Mouse (Mus musculus) lung, embryonic 14.5 days (tissue): ENCODE results near the gene Ttc41. TPM values are rescaled to one million over a fixed set of nuclear protein-coding genes. Genes with fewer than 3 reads are reported as not detected.

Experiments used
- ATAC-seq: fragments of 200-750 bp; cut with Nextera tagmentation; 2 replicates; pipeline ENCODE4 v1.8.0; 2017; ENCODE audit warnings: mild to moderate bottlenecking, moderate TSS enrichment, moderate library complexity; ENCODE audit not compliant: insufficient read depth
- DNase-seq: peaks from one replicate; pipeline ENCODE4 v3.0.0-alpha.2; 2015
- H3K27ac ChIP-seq: fragments of 300-500 bp; sonication (generic); 2 replicates; pipeline ENCODE4 v1.5.1; 2014; ENCODE audit warnings: low read depth, mild to moderate bottlenecking, moderate library complexity
- H3K27me3 ChIP-seq: fragments of 300-500 bp; sonication (generic); 2 replicates; pipeline ENCODE4 v1.6.1; 2014; ENCODE audit warnings: low read length, control low read depth; ENCODE audit not compliant: insufficient read depth
- H3K36me3 ChIP-seq: fragments of 300-500 bp; sonication (generic); 2 replicates; pipeline ENCODE4 v1.6.1; 2014; ENCODE audit warnings: control low read depth; ENCODE audit not compliant: insufficient read depth
- H3K4me1 ChIP-seq: fragments of 300-500 bp; sonication (generic); 2 replicates; pipeline ENCODE4 v1.6.1; 2014; ENCODE audit warnings: antibody characterized with exemption, control low read depth; ENCODE audit not compliant: insufficient read depth
- H3K4me2 ChIP-seq: fragments of 300-500 bp; sonication (generic); 2 replicates; pipeline ENCODE4 v1.6.1; 2014; ENCODE audit warnings: mild to moderate bottlenecking
- H3K4me3 ChIP-seq: fragments of 300-500 bp; sonication (generic); 2 replicates; pipeline ENCODE4 v1.5.1; 2014; ENCODE audit warnings: low read depth, low read length
- H3K9ac ChIP-seq: fragments of 300-500 bp; sonication (generic); 2 replicates; pipeline ENCODE4 v1.6.1; 2014
- H3K9me3 ChIP-seq: fragments of 300-500 bp; sonication (generic); 2 replicates; pipeline ENCODE4 v1.6.1; 2016; ENCODE audit warnings: low read depth, low read length, control low read depth
- CTCF ChIP-seq: IDR thresholded peaks from 2 replicates; pipeline ENCODE4 v1.5.1; 2016; ENCODE audit warnings: antibody characterized with exemption, low read depth
- WGBS: fragments of 180-500 bp; shearing (Covaris S2); extraction: QIAGEN DNeasy Blood & Tissue Kit; methylation state at CpG from one replicate; pipeline ENCODE4 v1.1.7; 2014; 5-methylcytosine and 5-hydroxymethylcytosine counted together
- polyA plus RNA-seq: library from polyadenylated mRNA; unstranded; fragments of >200 nt; fragmentation: Nextera tagmentation; extraction: Ambion mirVana; gene quantifications from 2 replicates; pipeline ENCODE4 v1.2.1, GENCODE M21; 2014

The Ttc41 gene
- polyA plus RNA-seq, 1 experiment from 2014 or later = 2.0 TPM

DNA sequence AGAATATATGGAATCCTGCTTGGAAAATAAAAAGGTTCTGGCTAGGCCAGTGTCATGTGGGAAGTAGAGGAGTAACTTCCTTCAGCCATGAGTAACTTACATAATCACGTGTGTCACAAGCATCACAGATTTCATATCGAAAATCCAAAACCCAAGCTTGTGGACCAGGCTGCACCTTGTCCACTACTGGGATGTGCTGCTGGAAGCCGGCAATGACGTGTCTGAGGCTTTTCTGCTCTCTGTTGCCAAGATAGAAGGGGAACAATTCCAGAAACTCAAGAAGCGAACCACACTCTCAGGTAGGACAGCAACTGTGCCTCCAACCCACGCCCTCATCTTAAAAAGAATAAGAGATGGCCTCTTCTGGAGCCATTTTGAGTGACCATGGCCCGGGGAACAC is 38.7 kb downstream of the Ttc41 start:
- no peak overlapping the region for H3K4me2 ChIP-seq
- ATAC-seq = no peak
- H3K9me3 ChIP-seq = no peaks in the 10 kb centered on the region
- 84% methylated on average over 7 of the region's 7 CpGs for WGBS
- TF ChIP-seq CTCF = no peak
- no peaks in the 10 kb centered on the region for H3K4me1 ChIP-seq
- no peak overlapping the region for H3K27ac ChIP-seq
- no peaks in the 10 kb centered on the region for H3K36me3 ChIP-seq
- no peak overlapping the region for H3K9ac ChIP-seq
- no peak overlapping the region for H3K4me3 ChIP-seq
- no peaks in the 10 kb centered on the region for H3K27me3 ChIP-seq
- DNase-seq = no peak

GRCm38 (mm10) chr10:86755816-86756502 is 50.3 kb downstream of the Ttc41 start:
- Histone ChIP-seq H3K9me3 (no peaks in the 10 kb centered on the region), H3K27ac (no peak overlapping the region), H3K27me3 (no peaks in the 10 kb centered on the region), H3K4me3 (no peak overlapping the region), H3K36me3 (no peaks in the 10 kb centered on the region), H3K4me2 (no peak overlapping the region), H3K4me1 (no peaks in the 10 kb centered on the region), H3K9ac (no peak overlapping the region)
- 78% methylated on average over 6 of the region's 6 CpGs for WGBS
- ATAC-seq = no peak
- no peak for TF ChIP-seq CTCF
- no peak for DNase-seq

DNA sequence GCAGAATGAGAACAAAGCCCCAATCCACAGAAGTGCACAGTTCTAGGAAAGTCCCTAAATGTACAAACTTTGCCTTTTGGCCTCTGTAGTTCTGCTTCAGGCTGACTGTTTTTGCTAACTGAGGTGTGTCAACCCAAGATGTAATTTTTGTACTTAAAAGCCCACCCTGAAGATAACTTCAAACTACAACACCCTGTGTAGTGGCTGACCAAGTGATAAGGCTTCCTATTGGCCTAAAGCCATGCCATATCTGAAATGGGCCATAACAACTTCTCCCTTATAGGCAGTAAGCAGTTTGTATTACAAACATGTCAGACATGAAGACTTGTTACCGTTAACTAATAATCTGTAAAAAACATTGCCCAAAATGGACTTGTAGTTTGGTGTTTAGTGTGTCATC is 52.1 kb downstream of the Ttc41 start:
- Histone ChIP-seq H3K4me1 (no peaks in the 10 kb centered on the region), H3K27me3 (no peaks in the 10 kb centered on the region), H3K9me3 (no peaks in the 10 kb centered on the region), H3K36me3 (no peaks in the 10 kb centered on the region), H3K27ac (no peak overlapping the region), H3K9ac (no peak overlapping the region), H3K4me2 (no peak overlapping the region), H3K4me3 (no peak overlapping the region)
- DNase-seq (no peak), ATAC-seq (no peak)
- no peak for TF ChIP-seq CTCF
- WGBS = 83% methylated on average over 1 of the region's 1 CpGs

DNA sequence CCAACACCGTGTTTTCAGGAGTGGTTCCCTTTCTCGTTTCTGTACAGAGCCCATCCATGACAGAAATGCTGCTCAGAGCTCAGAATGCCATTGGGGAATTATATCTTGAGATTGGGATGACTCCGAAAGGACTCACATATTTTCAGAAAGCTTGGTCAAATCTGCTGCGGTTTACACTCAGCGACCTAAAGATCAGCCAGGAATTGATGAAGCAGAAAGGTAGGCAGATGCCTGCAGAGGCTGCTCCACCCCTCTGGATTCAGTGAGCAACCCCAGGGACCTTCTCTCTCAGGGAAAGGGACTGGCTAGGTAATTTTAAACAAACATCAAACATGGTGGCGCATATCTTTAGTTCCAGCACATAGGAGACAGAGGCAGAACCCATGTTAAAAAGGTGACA is 52.6 kb downstream of the Ttc41 start:
- H3K27ac ChIP-seq = no peak overlapping the region
- DNase-seq (no peak), ATAC-seq (no peak)
- WGBS = 85% methylated on average over 6 of the region's 6 CpGs
- H3K9me3 ChIP-seq = no peaks in the 10 kb centered on the region
- TF ChIP-seq CTCF = no peak
- H3K36me3 ChIP-seq = no peaks in the 10 kb centered on the region
- H3K4me1 ChIP-seq = no peaks in the 10 kb centered on the region
- H3K9ac ChIP-seq = no peak overlapping the region
- no peaks in the 10 kb centered on the region for H3K27me3 ChIP-seq
- H3K4me2 ChIP-seq = no peak overlapping the region
- no peak overlapping the region for H3K4me3 ChIP-seq

DNA sequence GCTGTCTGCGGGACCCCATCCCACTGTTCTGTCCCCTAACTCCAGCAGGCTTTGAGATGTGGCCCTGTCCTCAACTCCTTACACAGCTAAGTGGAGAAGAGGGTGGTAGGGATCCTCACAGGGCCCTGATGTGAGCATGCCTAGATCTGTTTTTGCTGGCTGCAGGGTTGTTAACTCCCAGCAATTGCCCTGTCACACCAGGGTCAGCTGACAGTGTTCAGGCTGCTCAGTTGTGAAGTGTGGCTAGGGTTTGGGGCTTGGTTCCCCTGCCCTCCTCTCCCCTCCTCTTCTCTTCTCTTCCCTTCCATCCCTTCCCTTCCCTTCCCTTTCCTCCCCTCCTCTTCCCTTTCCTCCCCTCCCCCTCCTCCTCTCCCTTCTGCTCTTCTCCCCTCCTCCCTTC is 55.6 kb downstream of the Ttc41 start:
- 71% methylated on average over 1 of the region's 1 CpGs for WGBS
- DNase-seq (no peak), ATAC-seq (no peak)
- Histone ChIP-seq H3K36me3 (no peaks in the 10 kb centered on the region), H3K27ac (no peak overlapping the region), H3K4me1 (no peaks in the 10 kb centered on the region), H3K4me3 (no peak overlapping the region), H3K27me3 (no peaks in the 10 kb centered on the region), H3K4me2 (no peak overlapping the region), H3K9me3 (no peaks in the 10 kb centered on the region), H3K9ac (no peak overlapping the region)
- no peak for TF ChIP-seq CTCF

DNA sequence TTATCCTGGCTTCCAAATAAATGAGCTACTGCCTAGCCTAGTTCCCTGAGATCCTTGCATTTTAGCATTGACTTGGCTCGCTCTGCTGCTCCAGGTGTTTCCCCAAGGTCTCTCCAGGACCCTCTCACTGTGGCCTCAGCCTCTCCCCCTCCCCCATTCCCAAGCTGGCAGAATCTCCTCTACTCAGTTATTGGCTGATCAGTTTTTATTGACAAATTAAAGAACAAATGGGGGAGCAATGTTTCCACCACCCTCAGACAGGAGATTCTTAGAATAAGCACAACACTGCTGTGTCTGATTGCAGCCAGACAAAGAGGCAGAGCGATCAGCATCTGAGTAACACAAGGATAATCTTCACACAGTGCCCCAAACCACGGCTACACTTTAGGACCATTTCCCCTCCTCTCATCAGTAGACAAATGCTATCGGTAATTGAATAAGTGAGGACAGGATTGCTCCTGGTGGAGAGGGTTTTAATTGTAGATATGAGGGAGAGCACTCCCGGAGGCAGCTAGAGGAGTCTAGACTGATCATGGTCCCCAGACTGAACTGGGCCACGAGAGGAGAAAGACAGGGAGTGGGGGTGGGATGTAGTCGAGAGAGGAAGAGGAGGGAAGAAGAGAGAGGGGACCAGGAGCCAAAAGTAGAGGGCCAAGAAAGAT is 56.2 kb downstream of the Ttc41 start:
- H3K27me3 ChIP-seq = no peaks in the 10 kb centered on the region
- no peak overlapping the region for H3K4me2 ChIP-seq
- DNase-seq (no peak), ATAC-seq (no peak)
- no peak for TF ChIP-seq CTCF
- WGBS = 34% methylated on average over 7 of the region's 7 CpGs
- H3K27ac ChIP-seq = no peak overlapping the region
- H3K4me1 ChIP-seq = no peaks in the 10 kb centered on the region
- no peaks in the 10 kb centered on the region for H3K9me3 ChIP-seq
- no peak overlapping the region for H3K9ac ChIP-seq
- H3K4me3 ChIP-seq = no peak overlapping the region
- no peaks in the 10 kb centered on the region for H3K36me3 ChIP-seq

DNA sequence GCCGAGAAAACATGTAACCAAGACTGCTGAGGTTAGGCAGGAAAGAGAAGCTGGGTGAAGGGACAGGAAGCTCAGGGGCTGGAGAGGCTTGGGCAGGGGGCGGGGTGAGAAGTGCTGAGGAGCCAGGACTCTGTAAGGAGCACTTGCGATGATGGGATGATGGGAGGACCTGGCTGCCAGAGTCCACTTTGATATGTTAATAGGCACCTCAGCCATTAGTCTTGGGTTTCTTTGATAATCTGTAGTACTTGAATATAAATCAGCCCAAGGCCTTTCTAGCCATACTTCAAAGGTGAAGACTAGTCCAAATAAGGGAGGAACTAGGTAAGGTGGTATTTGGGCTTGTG is 56.7 kb downstream of the Ttc41 start:
- Histone ChIP-seq H3K27ac (no peak overlapping the region), H3K4me1 (no peaks in the 10 kb centered on the region), H3K4me3 (no peak overlapping the region), H3K27me3 (no peaks in the 10 kb centered on the region), H3K9ac (no peak overlapping the region), H3K36me3 (no peaks in the 10 kb centered on the region), H3K4me2 (no peak overlapping the region), H3K9me3 (no peaks in the 10 kb centered on the region)
- no peak for TF ChIP-seq CTCF
- 61% methylated on average over 3 of the region's 3 CpGs for WGBS
- ATAC-seq (no peak), DNase-seq (no peak)

DNA sequence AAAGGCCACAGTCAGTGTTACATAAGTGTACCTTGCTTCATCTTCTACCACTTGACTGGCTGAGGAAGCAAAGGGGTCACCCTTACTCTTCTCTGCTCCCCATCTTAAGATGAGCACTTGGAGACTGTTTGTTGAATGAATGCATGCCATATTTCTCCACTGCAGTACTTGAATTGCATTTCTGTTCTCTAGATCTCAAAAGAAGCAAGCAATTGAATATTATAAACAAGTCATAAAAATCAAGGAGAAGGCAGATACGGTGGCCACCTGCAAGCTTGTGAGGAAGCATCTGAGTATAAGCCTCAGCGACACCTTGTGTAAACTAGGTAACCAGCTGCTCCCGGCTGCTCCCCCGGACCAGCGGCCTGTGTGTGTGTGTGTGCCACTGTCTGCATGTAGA is 58.1 kb downstream of the Ttc41 start, which contains the start of gene Gm49358:
Gene Gm49358 (plus strand): TSS at position 301 of the 400 bp plus-strand sequence.
- Histone ChIP-seq H3K4me1 (no peaks in the 10 kb centered on the region), H3K27ac (no peak within 1 kb of the TSS), H3K4me2 (no peak within 1 kb of the TSS), H3K36me3 (no peaks in the 10 kb centered on the region), H3K27me3 (no peaks in the 10 kb centered on the region), H3K9ac (no peak within 1 kb of the TSS), H3K4me3 (no peak within 1 kb of the TSS), H3K9me3 (no peaks in the 10 kb centered on the region)
- ATAC-seq = no peak
- no peak for TF ChIP-seq CTCF
- DNase-seq = no peak
- 84% methylated on average over 5 of the region's 5 CpGs for WGBS
